8 mouse cellular contexts compared by ENCODE assay signal in genomic region chr6:71632486-71632828, GRCm38 (mm10). TPM values are rescaled to one million over a fixed set of nuclear protein-coding genes. Genes with fewer than 3 reads are reported as not detected.
DNase-seq lines count a peak whose midpoint lies in the region; ATAC-seq and TF ChIP-seq lines count a peak whose summit lies in the region.

No protein-coding gene starts in this region.

- H3K4me1 ChIP-seq in heart, embryonic 15.5 days (replicated peaks) = peaks cover 21% of the 10 kb centered on the region
- H3K4me1 ChIP-seq in forebrain, postnatal 0 days (ENCODE audit: insufficient read depth) = peaks cover 11% of the 10 kb centered on the region; the same call in 1 of the 2 replicates

- peak overlapping the region; percentile 71 for H3K4me2 ChIP-seq in heart, embryonic 15.5 days
- H3K4me2 ChIP-seq in forebrain, postnatal 0 days (ENCODE audit: low read depth) = peak overlapping the region; percentile 67

- WGBS in heart, embryonic 15.5 days = under 1% methylated on average over 41 of the region's 41 CpGs
- WGBS in forebrain, postnatal 0 days = 5% methylated on average over 40 of the region's 41 CpGs
- 1% methylated on average over 29 of the region's 41 CpGs for WGBS in macrophage (ENCODE audit: missing documents)

- no peak for ATAC-seq in heart, embryonic 15.5 days (replicated peaks; ENCODE audit: insufficient number of reproducible peaks, insufficient read depth, low FRiP score, low read depth)
- no peak; the same call in 1 of the 2 replicates for ATAC-seq in forebrain, postnatal 0 days
- ATAC-seq in megakaryocyte progenitor cell, adult 5-6 weeks (replicated peaks; ENCODE audit: poor library complexity) = no peak

- 0 out of 2 replicates have a peak, but pooled peaks cover 4% of the 10 kb centered on the region for H3K27me3 ChIP-seq in heart, embryonic 15.5 days
- H3K27me3 ChIP-seq in forebrain, postnatal 0 days (ENCODE audit: insufficient read depth, low read length) = no peaks in the 10 kb centered on the region

- DNase-seq in heart, adult 8-10 months (ENCODE audit: low spot score) = no peak
- DNase-seq in ES-CJ7 (ENCODE audit: low read depth, low spot score) = peak; percentile 31
- no peak for DNase-seq in forebrain, postnatal 0 days
- no peak for DNase-seq in left cerebral cortex, adult 18-20 months (ENCODE audit: low spot score in 2 of 2)
- no peak for DNase-seq in urinary bladder, postnatal 4 days (ENCODE audit: low spot score in 2 of 2)

- H3K36me3 ChIP-seq in heart, embryonic 15.5 days = peaks cover 16% of the 10 kb centered on the region
- H3K36me3 ChIP-seq in forebrain, postnatal 0 days (ENCODE audit: insufficient read depth) = no peaks in the 10 kb centered on the region
- H3K36me3 ChIP-seq in macrophage (ENCODE audit: inconsistent target) = peaks cover 11% of the 10 kb centered on the region; the same call in 1 of the 2 replicates

- peak overlapping the region; percentile 79 for H3K4me3 ChIP-seq in heart, embryonic 15.5 days
- peak overlapping the region; percentile 81 for H3K4me3 ChIP-seq in forebrain, postnatal 0 days (ENCODE audit: low read depth, low read length)
- peak overlapping the region; percentile 78 for H3K4me3 ChIP-seq in macrophage (ENCODE audit: inconsistent target)

- no peaks in the 10 kb centered on the region for H3K9me3 ChIP-seq in heart, embryonic 15.5 days (replicated peaks)
- H3K9me3 ChIP-seq in forebrain, postnatal 0 days (ENCODE audit: low read length) = no peaks in the 10 kb centered on the region

- peak overlapping the region; percentile 97 for H3K27ac ChIP-seq in heart, embryonic 15.5 days
- H3K27ac ChIP-seq in forebrain, postnatal 0 days (ENCODE audit: low read depth, low read length) = peak overlapping the region; percentile 83
- peak overlapping the region; percentile 96 for H3K27ac ChIP-seq in macrophage

- TF ChIP-seq CTCF in forebrain, postnatal 0 days (IDR thresholded peaks at IDR 0.05; ENCODE audit: low read depth) = no peak

- H3K79me2 ChIP-seq in macrophage (ENCODE audit: inconsistent target) = peaks cover 43% of the 10 kb centered on the region

- peak overlapping the region; percentile 91 for H3K9ac ChIP-seq in heart, embryonic 15.5 days
- H3K9ac ChIP-seq in forebrain, postnatal 0 days = peak overlapping the region; percentile 67

RNA-seq across cellular contexts. Expression of gene Kdm3a, which starts 0.3 kb away (rescaled TPM):
- polyA plus RNA-seq in heart, embryonic 15.5 days (2015; fragmentation: Nextera tagmentation; extraction: Ambion mirVana) = 30.3 and 36.8 TPM in 2 replicates
- total RNA-seq in heart, adult 8-10 months (2022) = 10 to 100 TPM; 17.4 to 19.9 (median 19.0) TPM
- 35.9 and 40.1 TPM in 2 replicates for total RNA-seq in forebrain, postnatal 0 days (2014; rRNA removed)
- 15.5 and 19.2 TPM in 2 replicates for polyA plus RNA-seq in forebrain, postnatal 0 days (2015; fragmentation: Nextera tagmentation; extraction: Ambion mirVana)
- 100 to 1,000 TPM in 25 of 26 experiments, 10 to 100 TPM in 1; 98.7 to 338 (median 184) TPM for total RNA-seq in macrophage (2018; cell fraction: chromatin; rRNA removed)
- total RNA-seq in macrophage (2018; cell fraction: cytosol; rRNA removed) = 10 to 100 TPM; 11.8 to 35.5 (median 20.2) TPM
- 100 to 1,000 TPM in 7 of 26 experiments, 10 to 100 TPM in 19; 41.7 to 163 (median 82.3) TPM for total RNA-seq in macrophage (2018; cell fraction: nucleus; rRNA removed)
- polyA plus RNA-seq in macrophage (2018) = 19.4 to 30.0 TPM (median 25.2 TPM) in 3 replicates
- total RNA-seq in left cerebral cortex, adult 18-20 months (2021) = 10 to 100 TPM; 50.1 to 53.4 TPM
- total RNA-seq in megakaryocyte progenitor cell, adult 5-6 weeks (2015) = 37.7 and 42.3 TPM in 2 replicates
- 31.8 and 38.7 TPM in 2 replicates for total RNA-seq in megakaryocyte progenitor cell, adult 5-6 weeks (2017)
